ENCODE assay signal across 8 mouse cellular contexts in genomic region chr11:61104241-61104901, GRCm38 (mm10). TPM values are rescaled to one million over a fixed set of nuclear protein-coding genes. Genes with fewer than 3 reads are reported as not detected.
DNase-seq lines count a peak whose midpoint lies in the region; ATAC-seq lines count a peak whose summit lies in the region.

No protein-coding gene starts in this region.

- peaks cover 14% of the 10 kb centered on the region; the same call in 1 of the 2 replicates for H3K27me3 ChIP-seq in hindbrain, embryonic 13.5 days

- H3K4me2 ChIP-seq in hindbrain, embryonic 13.5 days = 0 out of 2 replicates have a peak overlapping the region, but pooled peaks have one; percentile 6

- H3K36me3 ChIP-seq in hindbrain, embryonic 13.5 days = no peaks in the 10 kb centered on the region

- no peaks in the 10 kb centered on the region for H3K9me3 ChIP-seq in hindbrain, embryonic 13.5 days

- ATAC-seq in hindbrain, embryonic 13.5 days (ENCODE audit: low FRiP score) = peak; percentile 86; the same call in 1 of the 2 replicates

- no peak overlapping the region for H3K9ac ChIP-seq in hindbrain, embryonic 13.5 days

- no peak overlapping the region for H3K4me3 ChIP-seq in hindbrain, embryonic 13.5 days

- DNase-seq in R1 (ENCODE audit: low read depth, low spot score) = peak; percentile 91
- peak; percentile 86 to 95 for DNase-seq in cerebellum, postnatal 25 days
- peak; percentile 62 to 84 for DNase-seq in frontal cortex, postnatal 25 days (ENCODE audit: low spot score in 2 of 2)
- DNase-seq in layer of hippocampus, postnatal 14 days (ENCODE audit: low spot score in 2 of 2) = peak; percentile 78 to 90
- peak; percentile 95 for DNase-seq in lung, postnatal 14 days
- peak; percentile 77 for DNase-seq in retina, adult 2 months (ENCODE audit: low read depth, low spot score)
- peak; percentile 75 for DNase-seq in thymus, postnatal 25 days

- H3K4me1 ChIP-seq in hindbrain, embryonic 13.5 days (replicated peaks) = peaks cover 14% of the 10 kb centered on the region; the same call in 1 of the 2 replicates

- no peak overlapping the region for H3K27ac ChIP-seq in hindbrain, embryonic 13.5 days

- 16% methylated on average over 20 of the region's 20 CpGs for WGBS in hindbrain, embryonic 13.5 days

RNA-seq across cellular contexts. Expression of gene Tnfrsf13b, which starts 22.2 kb away (rescaled TPM):
- 1.1 and 1.3 TPM in 2 replicates for polyA plus RNA-seq in hindbrain, embryonic 13.5 days (2015; fragmentation: Nextera tagmentation; extraction: Ambion mirVana)
- 1 to 10 TPM in 1 of 2 experiments, under 1 TPM in 1; 0.99 to 1.4 TPM for total RNA-seq in layer of hippocampus, postnatal 14 days (2021)
